12 mouse cellular contexts compared by ENCODE assay signal in the genomic region with DNA sequence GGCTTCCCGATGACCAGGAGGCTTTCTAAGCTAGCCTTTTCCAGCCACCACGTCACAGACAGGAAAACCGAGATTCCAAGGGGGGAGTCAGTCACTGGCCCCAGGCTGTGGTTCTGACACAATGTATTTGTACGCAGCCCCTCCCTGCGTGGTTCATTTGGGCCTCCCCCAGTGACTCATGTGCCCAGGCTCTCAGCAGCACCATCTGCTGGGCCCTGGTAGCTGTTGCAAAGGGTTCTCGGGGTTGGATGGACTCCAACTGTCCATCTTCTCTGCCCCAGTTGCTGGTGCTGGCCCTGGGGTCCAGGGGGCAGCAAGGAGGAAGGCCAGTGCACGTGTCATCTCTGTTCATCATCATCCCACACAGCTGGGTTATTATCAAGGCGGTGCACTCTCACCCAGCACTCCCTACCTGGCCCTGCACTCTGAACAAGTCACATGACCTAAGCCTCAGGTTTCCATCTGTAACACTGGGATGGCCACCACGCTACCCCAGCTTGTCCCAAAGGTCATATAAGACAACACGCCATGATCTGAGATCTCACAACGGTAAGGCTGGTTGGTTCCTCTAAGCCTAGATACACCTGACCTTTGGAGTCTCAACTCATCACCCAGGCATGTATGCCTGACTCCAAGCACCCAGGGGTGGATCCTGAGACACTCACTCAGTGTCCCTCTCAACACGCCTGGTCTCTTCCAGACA.
DNase-seq lines count a peak whose midpoint lies in the region; ATAC-seq and TF ChIP-seq lines count a peak whose summit lies in the region.
"Had no signal": no experiment of that assay in that cellular context is flagged by ENCODE, and none has a peak within 500 bp of the region (broad histone marks: within the 10 kb centered on the region; RNA-seq: fewer than 3 reads in every experiment).

No protein-coding gene starts in this region.

- H3K79me2 ChIP-seq in liver, adult 2 months (ENCODE audit: control insufficient read depth, insufficient read depth, low read length), result no peaks in the 10 kb centered on the region

- no peaks in the 10 kb centered on the region for H3K36me3 ChIP-seq in liver, adult 2 months (ENCODE audit: control insufficient read depth, insufficient read depth, low read length)
- H3K36me3 ChIP-seq in liver, embryonic 11.5 days (ENCODE audit: control insufficient read depth, insufficient read depth, low read length), result no peaks in the 10 kb centered on the region
- no peaks in the 10 kb centered on the region for H3K36me3 ChIP-seq in E14TG2a.4 (ENCODE audit: insufficient read depth, low read length)
- H3K36me3 ChIP-seq in limb, embryonic 13.5 days, result peaks cover 37% of the 10 kb centered on the region
- H3K36me3 ChIP-seq: hindbrain, embryonic 15.5 days had no signal

- no peak for TF ChIP-seq POLR2A in liver, adult 2 months (IDR thresholded peaks at IDR 0.05; ENCODE audit: extremely low read depth, insufficient read depth, low read length)

- H3K9ac ChIP-seq in liver, adult 2 months (ENCODE audit: low read depth, low read length), result no peak overlapping the region
- no peak overlapping the region for H3K9ac ChIP-seq in liver, embryonic 11.5 days (ENCODE audit: low read depth, low read length)
- H3K9ac ChIP-seq in limb, embryonic 13.5 days, result no peak overlapping the region
- H3K9ac ChIP-seq: hindbrain, embryonic 15.5 days; liver, embryonic 13.5 days had no signal

- WGBS in liver, adult 2 months, result 84% methylated on average over 12 of the region's 12 CpGs
- 82% methylated on average over 12 of the region's 12 CpGs for WGBS in liver, embryonic 11.5 days
- WGBS in limb, embryonic 13.5 days, result 88% methylated on average over 12 of the region's 12 CpGs

- no peaks in the 10 kb centered on the region for H3K9me3 ChIP-seq in liver, embryonic 11.5 days (ENCODE audit: control insufficient read depth, low read length)
- no peaks in the 10 kb centered on the region for H3K9me3 ChIP-seq in E14TG2a.4 (ENCODE audit: low read length)
- H3K9me3 ChIP-seq in limb, embryonic 13.5 days, result no peaks in the 10 kb centered on the region
- H3K9me3 ChIP-seq: hindbrain, embryonic 15.5 days; liver, embryonic 13.5 days had no signal

- no peak overlapping the region for H3K4me2 ChIP-seq in liver, embryonic 11.5 days
- H3K4me2 ChIP-seq in limb, embryonic 13.5 days (replicated peaks), result no peak overlapping the region
- H3K4me2 ChIP-seq: hindbrain, embryonic 15.5 days; liver, embryonic 13.5 days had no signal

- H3K27ac ChIP-seq in liver, adult 2 months (replicated peaks; ENCODE audit: insufficient read depth, low read depth, low read length), result no peak overlapping the region
- no peak overlapping the region for H3K27ac ChIP-seq in liver, embryonic 11.5 days (ENCODE audit: low read depth, low read length)
- H3K27ac ChIP-seq in limb, embryonic 13.5 days, result peak overlapping the region; percentile 52; the same call in 1 of the 2 replicates
- H3K27ac ChIP-seq: hindbrain, embryonic 15.5 days; liver, embryonic 13.5 days had no signal

- peak; percentile 20; the same call in 1 of the 2 replicates for TF ChIP-seq CTCF in liver, adult 2 months (IDR thresholded peaks at IDR 0.05; ENCODE audit: low read depth, low read length)
- TF ChIP-seq CTCF in E14TG2a.4 (conservative IDR thresholded peaks at IDR 0.05; ENCODE audit: low read length), result peak; percentile 33

- no peak for DNase-seq in liver, adult 2 months (ENCODE audit: extremely low read depth, low read depth, low spot score)
- no peak for DNase-seq in liver, embryonic 11.5 days (ENCODE audit: low spot score)
- peak; percentile 52 for DNase-seq in NIH3T3 (ENCODE audit: low read depth)
- no peak for DNase-seq in layer of hippocampus, adult 9-11 months
- DNase-seq in Muller cell, postnatal 12 days (ENCODE audit: inconsistent ontology term), result no peak
- DNase-seq: liver, embryonic 13.5 days; right cerebral cortex, postnatal 14 days had no signal

- no peak for ATAC-seq in liver, embryonic 11.5 days (replicated peaks; ENCODE audit: low FRiP score)
- no peak for ATAC-seq in limb, embryonic 13.5 days (ENCODE audit: low FRiP score, low read depth)
- ATAC-seq: forebrain, embryonic 16.5 days; Patski had no signal

- no peak overlapping the region for H3K4me3 ChIP-seq in liver, adult 2 months (ENCODE audit: insufficient read depth, low read depth, low read length)
- no peak overlapping the region for H3K4me3 ChIP-seq in liver, embryonic 11.5 days (ENCODE audit: low read depth, low read length)
- no peak overlapping the region for H3K4me3 ChIP-seq in E14TG2a.4 (replicated peaks; ENCODE audit: low read length)
- no peak overlapping the region for H3K4me3 ChIP-seq in limb, embryonic 13.5 days
- H3K4me3 ChIP-seq: hindbrain, embryonic 15.5 days; liver, embryonic 13.5 days had no signal

- H3K27me3 ChIP-seq in liver, adult 2 months (ENCODE audit: control insufficient read depth, insufficient read depth, low read length), result no peaks in the 10 kb centered on the region
- no peaks in the 10 kb centered on the region for H3K27me3 ChIP-seq in liver, embryonic 11.5 days (replicated peaks; ENCODE audit: control insufficient read depth, insufficient read depth, low read length)
- H3K27me3 ChIP-seq in E14TG2a.4 (ENCODE audit: insufficient read depth, low read length), result peaks cover 26% of the 10 kb centered on the region
- H3K27me3 ChIP-seq in limb, embryonic 13.5 days, result no peaks in the 10 kb centered on the region
- H3K27me3 ChIP-seq: hindbrain, embryonic 15.5 days; liver, embryonic 13.5 days; Patski had no signal

- no peaks in the 10 kb centered on the region for H3K4me1 ChIP-seq in liver, adult 2 months (ENCODE audit: control insufficient read depth, insufficient read depth, low read length)
- H3K4me1 ChIP-seq in liver, embryonic 11.5 days (replicated peaks; ENCODE audit: control insufficient read depth, insufficient read depth, low read length), result no peaks in the 10 kb centered on the region
- peaks cover 60% of the 10 kb centered on the region for H3K4me1 ChIP-seq in E14TG2a.4 (replicated peaks; ENCODE audit: low read depth, low read length)
- H3K4me1 ChIP-seq in limb, embryonic 13.5 days, result peaks cover 21% of the 10 kb centered on the region
- H3K4me1 ChIP-seq: hindbrain, embryonic 15.5 days had no signal
